In the genomic region with DNA sequence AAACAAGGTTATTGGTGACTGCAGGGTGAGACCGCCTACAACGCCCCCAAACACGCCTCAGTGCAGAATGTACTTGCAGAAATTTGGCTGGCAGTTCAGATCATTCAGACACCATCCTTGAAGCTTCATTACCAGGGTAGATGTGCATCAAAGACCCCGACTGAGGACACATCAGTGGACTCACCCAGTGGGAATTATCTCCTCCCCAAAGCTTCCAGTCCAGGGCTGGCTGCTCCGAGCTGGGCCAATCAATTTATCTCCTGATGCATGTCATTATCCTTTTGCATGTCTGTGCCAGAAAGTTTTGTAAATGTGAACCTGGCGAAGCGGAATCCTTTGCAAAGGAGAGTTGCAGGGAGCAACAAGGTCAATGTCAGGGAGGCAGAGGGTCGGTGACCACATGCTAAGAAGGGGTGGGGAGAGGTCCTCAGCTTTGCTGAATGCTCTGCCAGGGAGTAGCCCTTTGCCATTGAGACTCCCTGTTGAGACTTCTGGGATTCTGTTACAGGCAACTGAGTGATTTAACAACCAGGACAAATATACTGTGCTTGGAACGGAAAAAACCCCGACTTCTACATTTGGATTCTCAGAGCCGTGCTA, we compare ENCODE assay signal across 13 mouse cellular contexts.
DNase-seq lines count a peak whose midpoint lies in the region; ATAC-seq and TF ChIP-seq lines count a peak whose summit lies in the region.
"Had no signal": no experiment of that assay in that cellular context is flagged by ENCODE, and none has a peak within 500 bp of the region (broad histone marks: within the 10 kb centered on the region; RNA-seq: fewer than 3 reads in every experiment).

No protein-coding gene starts in this region.

- TF ChIP-seq EP300 in liver, postnatal 0 days (IDR thresholded peaks at IDR 0.05; ENCODE audit: low read depth): no peak

- ATAC-seq in hindbrain, embryonic 11.5 days (ENCODE audit: low FRiP score): no peak
- no peak for ATAC-seq in liver, embryonic 13.5 days (ENCODE audit: low read depth)
- ATAC-seq in liver, postnatal 0 days: no peak
- ATAC-seq in midbrain, embryonic 13.5 days: no peak

- 38% methylated on average over 11 of the region's 11 CpGs for WGBS in hindbrain, embryonic 10.5 days
- 37% methylated on average over 11 of the region's 11 CpGs for WGBS in hindbrain, embryonic 11.5 days
- 64% methylated on average over 11 of the region's 11 CpGs for WGBS in liver, embryonic 13.5 days (ENCODE audit: insufficient replicate concordance)
- WGBS in liver, postnatal 0 days (ENCODE audit: insufficient replicate concordance): 66% methylated on average over 11 of the region's 11 CpGs
- WGBS in midbrain, embryonic 13.5 days: 41% methylated on average over 11 of the region's 11 CpGs

- DNase-seq in hindbrain, embryonic 10.5 days (ENCODE audit: low spot score): peak; percentile 33
- DNase-seq in hindbrain, embryonic 11.5 days (ENCODE audit: low spot score): no peak
- DNase-seq in liver, embryonic 13.5 days: no peak
- no peak for DNase-seq in liver, postnatal 0 days
- DNase-seq in heart, postnatal 25 days (ENCODE audit: low spot score): no peak
- no peak for DNase-seq in adrenal gland, adult (ENCODE audit: inconsistent age in 2 of 2, low spot score in 1 of 2)
- DNase-seq: adrenal gland, adult 2 months; kidney, adult 8-10 months had no signal

- H3K27ac ChIP-seq in hindbrain, embryonic 10.5 days: peak overlapping the region; percentile 59; the same call in 1 of the 2 replicates
- H3K27ac ChIP-seq in hindbrain, embryonic 11.5 days (ENCODE audit: low read depth, low read length): no peak overlapping the region
- peak overlapping the region; percentile 73 for H3K27ac ChIP-seq in liver, embryonic 13.5 days
- no peak overlapping the region for H3K27ac ChIP-seq in liver, postnatal 0 days (ENCODE audit: low read depth)
- peak overlapping the region; percentile 14; the same call in 1 of the 2 replicates for H3K27ac ChIP-seq in cortical plate, adult 2 months (ENCODE audit: insufficient read depth, low read length)
- H3K27ac ChIP-seq in midbrain, embryonic 13.5 days: peak overlapping the region; percentile 35; the same call in 1 of the 2 replicates
- H3K27ac ChIP-seq: macrophage had no signal

- H3K4me1 ChIP-seq in hindbrain, embryonic 10.5 days (replicated peaks): peaks cover 71% of the 10 kb centered on the region
- H3K4me1 ChIP-seq in hindbrain, embryonic 11.5 days (replicated peaks; ENCODE audit: control insufficient read depth, insufficient read depth, low read length): peaks cover 2% of the 10 kb centered on the region; the same call in 1 of the 2 replicates
- peaks cover 78% of the 10 kb centered on the region for H3K4me1 ChIP-seq in liver, embryonic 13.5 days (replicated peaks)
- peaks cover 6% of the 10 kb centered on the region for H3K4me1 ChIP-seq in liver, postnatal 0 days (ENCODE audit: insufficient read depth)
- H3K4me1 ChIP-seq in cortical plate, adult 2 months (ENCODE audit: control insufficient read depth, insufficient read depth, low read length): peaks cover 5% of the 10 kb centered on the region
- H3K4me1 ChIP-seq in midbrain, embryonic 13.5 days (replicated peaks): peaks cover 43% of the 10 kb centered on the region

- H3K4me2 ChIP-seq in hindbrain, embryonic 11.5 days (replicated peaks; ENCODE audit: low read depth, low read length): no peak overlapping the region
- H3K4me2 ChIP-seq in liver, embryonic 13.5 days: 0 out of 2 replicates have a peak overlapping the region, but pooled peaks have one; percentile 3
- no peak overlapping the region for H3K4me2 ChIP-seq in liver, postnatal 0 days (ENCODE audit: low read depth, low read length)
- no peak overlapping the region for H3K4me2 ChIP-seq in midbrain, embryonic 13.5 days (replicated peaks)
- H3K4me2 ChIP-seq: heart, embryonic 11.5 days had no signal

- H3K9ac ChIP-seq in hindbrain, embryonic 11.5 days (ENCODE audit: low read depth, low read length): no peak overlapping the region
- no peak overlapping the region; the same call in 1 of the 2 replicates for H3K9ac ChIP-seq in liver, embryonic 13.5 days
- H3K9ac ChIP-seq in liver, postnatal 0 days (replicated peaks): no peak overlapping the region
- H3K9ac ChIP-seq in midbrain, embryonic 13.5 days (replicated peaks): no peak overlapping the region

- no peaks in the 10 kb centered on the region for H3K9me3 ChIP-seq in hindbrain, embryonic 10.5 days
- no peaks in the 10 kb centered on the region for H3K9me3 ChIP-seq in hindbrain, embryonic 11.5 days (ENCODE audit: control insufficient read depth, low read length)
- H3K9me3 ChIP-seq in liver, embryonic 13.5 days (replicated peaks): no peaks in the 10 kb centered on the region
- H3K9me3 ChIP-seq in liver, postnatal 0 days (ENCODE audit: low read length): no peaks in the 10 kb centered on the region
- no peaks in the 10 kb centered on the region for H3K9me3 ChIP-seq in midbrain, embryonic 13.5 days

- H3K4me3 ChIP-seq in hindbrain, embryonic 10.5 days: no peak overlapping the region
- H3K4me3 ChIP-seq in hindbrain, embryonic 11.5 days (ENCODE audit: low read depth, low read length): no peak overlapping the region
- no peak overlapping the region for H3K4me3 ChIP-seq in liver, embryonic 13.5 days (replicated peaks)
- no peak overlapping the region for H3K4me3 ChIP-seq in liver, postnatal 0 days (ENCODE audit: low read depth, low read length)
- no peak overlapping the region for H3K4me3 ChIP-seq in cortical plate, adult 2 months (ENCODE audit: insufficient read depth, low read length)
- H3K4me3 ChIP-seq in midbrain, embryonic 13.5 days (replicated peaks): no peak overlapping the region
- H3K4me3 ChIP-seq: erythroblast, embryonic 14.5 days had no signal

- H3K36me3 ChIP-seq in hindbrain, embryonic 10.5 days: no peaks in the 10 kb centered on the region
- no peaks in the 10 kb centered on the region for H3K36me3 ChIP-seq in hindbrain, embryonic 11.5 days (ENCODE audit: control insufficient read depth, insufficient read depth, low read length)
- no peaks in the 10 kb centered on the region for H3K36me3 ChIP-seq in liver, embryonic 13.5 days
- H3K36me3 ChIP-seq in liver, postnatal 0 days (replicated peaks; ENCODE audit: insufficient read depth, low read length): no peaks in the 10 kb centered on the region
- no peaks in the 10 kb centered on the region for H3K36me3 ChIP-seq in midbrain, embryonic 13.5 days

- intact Hi-C loops in heart, postnatal 25 days (cut with DNase I): no loop called here

- H3K27me3 ChIP-seq in hindbrain, embryonic 10.5 days (ENCODE audit: insufficient read depth, poor library complexity, severe bottlenecking): 0 out of 2 replicates have a peak, but pooled peaks cover 6% of the 10 kb centered on the region
- H3K27me3 ChIP-seq in hindbrain, embryonic 11.5 days (ENCODE audit: control insufficient read depth, insufficient read depth, low read length): no peaks in the 10 kb centered on the region
- H3K27me3 ChIP-seq in liver, embryonic 13.5 days: no peaks in the 10 kb centered on the region
- no peaks in the 10 kb centered on the region for H3K27me3 ChIP-seq in liver, postnatal 0 days (ENCODE audit: insufficient read depth, low read length)
- peaks cover 3% of the 10 kb centered on the region; the same call in 1 of the 2 replicates for H3K27me3 ChIP-seq in midbrain, embryonic 13.5 days

- TF ChIP-seq POLR2A in cortical plate, adult 2 months (IDR thresholded peaks at IDR 0.05; ENCODE audit: extremely low read depth, insufficient read depth, low read length): no peak

- TF ChIP-seq CTCF in liver, postnatal 0 days (IDR thresholded peaks at IDR 0.05; ENCODE audit: low read depth): no peak
- TF ChIP-seq CTCF in cortical plate, adult 2 months (IDR thresholded peaks at IDR 0.05; ENCODE audit: extremely low read depth, insufficient read depth, low read length): no peak

Comparison
In these comparisons a context has a peak if more than half of its experiments do, and no peak if none do; other contexts are left out.
1. H3K27ac ChIP-seq: peak in hindbrain, embryonic 10.5 days (single experiment), liver, embryonic 13.5 days (single experiment), cortical plate, adult 2 months (single experiment) and midbrain, embryonic 13.5 days (single experiment); none in hindbrain, embryonic 11.5 days (single experiment) and liver, postnatal 0 days (single experiment).